Mouse (Mus musculus) adipocyte (in vitro differentiated cells): Measurements from ENCODE around the gene Sgk1.
"Not testable (repeated sequence)": the region's sequence is repeated elsewhere in the genome, so short reads cannot be mapped to it uniquely, and the experiment has no call there.

Experiments
- DNase-seq: peaks from one replicate; pipeline ENCODE4 v3.0.0-alpha.2; 2016; ENCODE audit warnings: low spot score

The Sgk1 gene

GRCm38 (mm10) chr10:22000491-22001306, 118.7 kb downstream of the Sgk1 start:
- no peak for DNase-seq

GRCm38 (mm10) chr10:22001621-22002020, 119.6 kb downstream of the Sgk1 start:
- DNase-seq: no peak

GRCm38 (mm10) chr10:22004763-22005162, 122.8 kb downstream of the Sgk1 start:
- no peak for DNase-seq

- no peak for DNase-seq
Measured at GRCm38 (mm10) chr10:22007160-22007801, 125.3 kb downstream of the Sgk1 start.

- DNase-seq: peak; percentile 77
Measured at GRCm38 (mm10) chr10:22007802-22008172, 125.8 kb downstream of the Sgk1 start.

GRCm38 (mm10) chr10:22010088-22010818, 128.3 kb downstream of the Sgk1 start:
- peak; percentile 79 for DNase-seq

- DNase-seq: no peak
Measured at GRCm38 (mm10) chr10:22017469-22018159, 135.6 kb downstream of the Sgk1 start.

- no peak for DNase-seq
Measured at GRCm38 (mm10) chr10:22018618-22019017, 136.6 kb downstream of the Sgk1 start.

GRCm38 (mm10) chr10:22034303-22034702, 152.3 kb downstream of the Sgk1 start:
- no peak for DNase-seq

GRCm38 (mm10) chr10:22036256-22036655, 154.3 kb downstream of the Sgk1 start:
- DNase-seq: not testable (repeated sequence)
